Mouse (Mus musculus): ENCODE measurements around the gene Coq10a. TPM values are rescaled to one million over a fixed set of nuclear protein-coding genes. Genes with fewer than 3 reads are reported as not detected.
A peak's percentile ranks its signal among the peaks of the same experiment; 100 is the strongest.

The Coq10a gene
- polyA plus RNA-seq, 1 experiment = 0.49 TPM

- peaks cover 44% of the 10 kb centered on the region for H3K4me1 ChIP-seq (ENCODE audit: control insufficient read depth)
- H3K27me3 ChIP-seq (ENCODE audit: control insufficient read depth) = no peaks in the 10 kb centered on the region
- H3K36me3 ChIP-seq (ENCODE audit: control insufficient read depth) = peaks cover 41% of the 10 kb centered on the region
- H3K4me3 ChIP-seq (replicated peaks) = peak overlapping the region; percentile 88
- TF ChIP-seq TAL1 (IDR thresholded peaks at IDR 0.05; ENCODE audit: low read length) (no peak), GATA1 (IDR thresholded peaks at IDR 0.05; ENCODE audit: low read length) (no peak)
- H3K9me3 ChIP-seq (ENCODE audit: control insufficient read depth, low read length) = no peaks in the 10 kb centered on the region
Measured at GRCm38 (mm10) chr10:128377222-128377939, 8.6 kb upstream of the Coq10a start.

- peaks cover 34% of the 10 kb centered on the region for H3K36me3 ChIP-seq (ENCODE audit: control insufficient read depth)
- no peaks in the 10 kb centered on the region for H3K27me3 ChIP-seq (ENCODE audit: control insufficient read depth)
- H3K4me3 ChIP-seq (replicated peaks) = peak within 1 kb of the TSS; percentile 88
- TF ChIP-seq TAL1 (IDR thresholded peaks at IDR 0.05; ENCODE audit: low read length) = no peak
- TF ChIP-seq GATA1 (IDR thresholded peaks at IDR 0.05; ENCODE audit: low read length) = no peak
- H3K9me3 ChIP-seq (ENCODE audit: control insufficient read depth, low read length) = no peaks in the 10 kb centered on the region
- H3K4me1 ChIP-seq (ENCODE audit: control insufficient read depth) = peaks cover 44% of the 10 kb centered on the region
Measured at GRCm38 (mm10) chr10:128376455-128377211, 7.8 kb upstream of the Coq10a start, which contains the start of gene Ankrd52. TSS of gene Ankrd52 (plus strand) at chr10:128377115.

GRCm38 (mm10) chr10:128376099-128376454 is 7.3 kb upstream of the Coq10a start:
- H3K9me3 ChIP-seq (ENCODE audit: control insufficient read depth, low read length) = no peaks in the 10 kb centered on the region
- peaks cover 29% of the 10 kb centered on the region for H3K36me3 ChIP-seq (ENCODE audit: control insufficient read depth)
- H3K4me1 ChIP-seq (ENCODE audit: control insufficient read depth) = peaks cover 44% of the 10 kb centered on the region
- TF ChIP-seq GATA1 (IDR thresholded peaks at IDR 0.05; ENCODE audit: low read length) (no peak), TAL1 (IDR thresholded peaks at IDR 0.05; ENCODE audit: low read length) (no peak)
- H3K27me3 ChIP-seq (ENCODE audit: control insufficient read depth) = no peaks in the 10 kb centered on the region
- peak overlapping the region; percentile 88 for H3K4me3 ChIP-seq (replicated peaks)

- no peak for TF ChIP-seq GATA1 (IDR thresholded peaks at IDR 0.05; ENCODE audit: low read length)
- no peak for TF ChIP-seq TAL1 (IDR thresholded peaks at IDR 0.05; ENCODE audit: low read length)
- Histone ChIP-seq H3K4me1 (ENCODE audit: control insufficient read depth) (peaks cover 52% of the 10 kb centered on the region), H3K36me3 (ENCODE audit: control insufficient read depth) (peaks cover 15% of the 10 kb centered on the region), H3K27me3 (ENCODE audit: control insufficient read depth) (no peaks in the 10 kb centered on the region), H3K9me3 (ENCODE audit: control insufficient read depth, low read length) (no peaks in the 10 kb centered on the region), H3K4me3 (replicated peaks) (no peak overlapping the region)
Measured at GRCm38 (mm10) chr10:128374393-128374792, 5.6 kb upstream of the Coq10a start.

GRCm38 (mm10) chr10:128372989-128373748 is 4.4 kb upstream of the Coq10a start:
- H3K36me3 ChIP-seq (ENCODE audit: control insufficient read depth) = peaks cover 3% of the 10 kb centered on the region
- no peaks in the 10 kb centered on the region for H3K27me3 ChIP-seq (ENCODE audit: control insufficient read depth)
- H3K9me3 ChIP-seq (ENCODE audit: control insufficient read depth, low read length) = no peaks in the 10 kb centered on the region
- peaks cover 50% of the 10 kb centered on the region for H3K4me1 ChIP-seq (ENCODE audit: control insufficient read depth)
- H3K4me3 ChIP-seq (replicated peaks) = no peak overlapping the region
- TF ChIP-seq GATA1 (IDR thresholded peaks at IDR 0.05; ENCODE audit: low read length) (no peak), TAL1 (IDR thresholded peaks at IDR 0.05; ENCODE audit: low read length) (no peak)

- Histone ChIP-seq H3K36me3 (ENCODE audit: control insufficient read depth) (no peaks in the 10 kb centered on the region), H3K4me1 (ENCODE audit: control insufficient read depth) (peaks cover 50% of the 10 kb centered on the region), H3K9me3 (ENCODE audit: control insufficient read depth, low read length) (no peaks in the 10 kb centered on the region), H3K4me3 (replicated peaks) (no peak overlapping the region), H3K27me3 (ENCODE audit: control insufficient read depth) (no peaks in the 10 kb centered on the region)
- TF ChIP-seq TAL1 (IDR thresholded peaks at IDR 0.05; ENCODE audit: low read length) = no peak
- TF ChIP-seq GATA1 (IDR thresholded peaks at IDR 0.05; ENCODE audit: low read length) = no peak
Measured at GRCm38 (mm10) chr10:128372142-128372541, 3.3 kb upstream of the Coq10a start.

- peaks cover 51% of the 10 kb centered on the region for H3K4me1 ChIP-seq (ENCODE audit: control insufficient read depth)
- TF ChIP-seq GATA1 (IDR thresholded peaks at IDR 0.05; ENCODE audit: low read length) (no peak), TAL1 (IDR thresholded peaks at IDR 0.05; ENCODE audit: low read length) (no peak)
- H3K9me3 ChIP-seq (ENCODE audit: control insufficient read depth, low read length) = no peaks in the 10 kb centered on the region
- H3K36me3 ChIP-seq (ENCODE audit: control insufficient read depth) = peaks cover 5% of the 10 kb centered on the region
- H3K4me3 ChIP-seq (replicated peaks) = no peak overlapping the region
- H3K27me3 ChIP-seq (ENCODE audit: control insufficient read depth) = no peaks in the 10 kb centered on the region
Measured at GRCm38 (mm10) chr10:128370601-128371000, 1.8 kb upstream of the Coq10a start.

- H3K27me3 ChIP-seq (ENCODE audit: control insufficient read depth) = no peaks in the 10 kb centered on the region
- TF ChIP-seq GATA1 (IDR thresholded peaks at IDR 0.05; ENCODE audit: low read length) (no peak), TAL1 (IDR thresholded peaks at IDR 0.05; ENCODE audit: low read length) (no peak)
- H3K36me3 ChIP-seq (ENCODE audit: control insufficient read depth) = peaks cover 10% of the 10 kb centered on the region
- no peak overlapping the region for H3K4me3 ChIP-seq (replicated peaks)
- no peaks in the 10 kb centered on the region for H3K9me3 ChIP-seq (ENCODE audit: control insufficient read depth, low read length)
- peaks cover 51% of the 10 kb centered on the region for H3K4me1 ChIP-seq (ENCODE audit: control insufficient read depth)
Measured at GRCm38 (mm10) chr10:128370021-128370420, 1.2 kb upstream of the Coq10a start.

- peak overlapping the region; percentile 87 for H3K4me3 ChIP-seq (replicated peaks)
- H3K36me3 ChIP-seq (ENCODE audit: control insufficient read depth) = peaks cover 15% of the 10 kb centered on the region
- no peaks in the 10 kb centered on the region for H3K9me3 ChIP-seq (ENCODE audit: control insufficient read depth, low read length)
- H3K4me1 ChIP-seq (ENCODE audit: control insufficient read depth) = peaks cover 51% of the 10 kb centered on the region
- no peak for TF ChIP-seq TAL1 (IDR thresholded peaks at IDR 0.05; ENCODE audit: low read length)
- no peaks in the 10 kb centered on the region for H3K27me3 ChIP-seq (ENCODE audit: control insufficient read depth)
Measured at GRCm38 (mm10) chr10:128369599-128369998, 802 bp upstream of the Coq10a start.

Data from erythroblast, embryonic 14.5 days (primary cell).